Mouse (Mus musculus): ENCODE data around the gene Pml.

The Pml gene

GRCm38 (mm10) chr9:58175745-58176487 is 73.7 kb downstream of the Pml start:
- no peak for DNase-seq (ENCODE audit: extremely low read depth, insufficient read length, low spot score)

DNA sequence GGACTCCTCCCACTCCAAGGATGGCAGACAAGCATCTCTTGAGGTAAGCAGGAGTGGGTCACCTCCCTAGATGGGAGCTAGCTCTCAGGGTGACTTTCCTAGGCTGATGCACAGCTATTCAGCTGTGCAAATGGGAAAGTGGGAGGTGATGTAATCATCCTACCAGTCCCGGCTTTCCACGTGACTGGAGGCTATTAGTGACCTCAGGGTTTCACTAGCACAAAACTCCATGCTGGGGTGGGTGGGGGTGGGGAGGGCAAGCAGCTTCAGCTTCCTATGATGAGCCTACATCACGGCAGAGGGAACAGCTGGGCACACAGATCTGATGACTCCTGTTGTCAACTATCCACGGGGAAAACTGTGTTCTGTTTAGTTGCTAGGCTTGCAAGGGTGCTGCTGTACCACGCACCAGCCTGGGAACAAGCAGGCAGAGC is 74.8 kb downstream of the Pml start:
- DNase-seq (ENCODE audit: extremely low read depth, insufficient read length, low spot score), result no peak

GRCm38 (mm10) chr9:58172863-58173262 is 76.7 kb downstream of the Pml start:
- no peak for DNase-seq (ENCODE audit: extremely low read depth, insufficient read length, low spot score)

DNA sequence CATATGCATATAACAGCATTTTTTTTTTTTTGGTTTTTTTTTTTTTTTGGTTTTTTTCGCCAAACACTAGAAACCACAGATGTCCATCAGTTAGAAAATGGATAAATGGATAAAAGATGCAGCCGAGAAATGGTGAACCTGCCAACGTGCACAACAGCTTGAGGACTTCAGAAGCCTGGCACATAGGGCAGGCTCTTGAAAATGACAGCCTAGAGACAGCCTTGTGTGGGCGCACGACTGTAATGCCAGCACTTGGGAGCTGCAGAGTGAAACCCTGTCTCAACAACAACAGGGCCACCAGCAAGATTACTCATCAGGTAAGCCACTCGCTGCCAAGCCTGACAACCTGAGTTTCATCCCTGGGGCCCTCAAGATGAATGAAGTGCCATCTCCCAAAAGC is 80.2 kb downstream of the Pml start:
- DNase-seq (ENCODE audit: extremely low read depth, insufficient read length, low spot score), result no peak

DNA sequence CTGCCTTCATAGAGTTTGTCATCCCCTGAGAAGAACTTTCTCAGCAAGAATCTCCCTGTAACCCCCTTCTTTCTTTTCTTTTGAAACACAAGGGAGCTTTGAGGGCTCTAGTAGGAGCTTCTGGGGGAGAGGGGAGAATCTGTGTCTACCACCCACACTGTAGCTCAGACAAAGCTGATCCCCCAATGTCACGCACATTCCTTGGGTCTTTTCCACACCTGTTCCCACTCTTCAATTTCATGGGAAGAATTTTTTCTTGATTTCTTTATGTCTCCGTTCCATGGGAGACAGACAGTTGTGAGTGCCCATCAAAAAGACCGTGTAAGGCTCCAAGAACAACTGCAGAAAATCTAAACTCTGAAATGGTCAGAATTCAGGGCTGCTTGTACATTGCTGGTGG is 80.7 kb downstream of the Pml start:
- no peak for DNase-seq (ENCODE audit: extremely low read depth, insufficient read length, low spot score)

All from 3134 (cell line).